Mouse (Mus musculus) brain, adult 2 months (tissue): Measurements from ENCODE around the gene Sox6.

ENCODE experiments used
- DNase-seq: peaks from one replicate; pipeline ENCODE4 v3.0.0; 2011; ENCODE audit warnings: low read depth, low spot score

Gene Sox6

GRCm38 (mm10) chr7:115985716-115986115, 52.9 kb downstream of the Sox6 start:
- no peak for DNase-seq

DNA sequence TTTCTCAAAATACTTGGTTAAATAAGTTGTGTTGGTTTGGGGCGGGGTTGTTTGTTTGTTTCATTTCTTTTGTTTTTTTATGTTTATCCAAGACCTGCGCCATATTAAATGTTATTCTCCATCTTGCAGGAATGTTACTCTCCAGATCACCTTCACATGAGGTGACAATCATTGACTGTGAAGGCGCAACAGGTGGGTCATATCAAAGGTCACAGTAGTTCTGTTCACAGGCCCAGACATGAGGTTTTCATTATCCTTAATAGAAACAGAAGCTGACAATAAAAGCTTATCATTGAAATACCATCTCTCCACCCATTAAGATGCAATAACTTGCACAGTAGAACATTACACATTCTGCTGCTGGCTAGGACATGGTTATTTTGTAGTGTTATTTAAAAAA, 54.5 kb downstream of the Sox6 start:
- no peak for DNase-seq

DNA sequence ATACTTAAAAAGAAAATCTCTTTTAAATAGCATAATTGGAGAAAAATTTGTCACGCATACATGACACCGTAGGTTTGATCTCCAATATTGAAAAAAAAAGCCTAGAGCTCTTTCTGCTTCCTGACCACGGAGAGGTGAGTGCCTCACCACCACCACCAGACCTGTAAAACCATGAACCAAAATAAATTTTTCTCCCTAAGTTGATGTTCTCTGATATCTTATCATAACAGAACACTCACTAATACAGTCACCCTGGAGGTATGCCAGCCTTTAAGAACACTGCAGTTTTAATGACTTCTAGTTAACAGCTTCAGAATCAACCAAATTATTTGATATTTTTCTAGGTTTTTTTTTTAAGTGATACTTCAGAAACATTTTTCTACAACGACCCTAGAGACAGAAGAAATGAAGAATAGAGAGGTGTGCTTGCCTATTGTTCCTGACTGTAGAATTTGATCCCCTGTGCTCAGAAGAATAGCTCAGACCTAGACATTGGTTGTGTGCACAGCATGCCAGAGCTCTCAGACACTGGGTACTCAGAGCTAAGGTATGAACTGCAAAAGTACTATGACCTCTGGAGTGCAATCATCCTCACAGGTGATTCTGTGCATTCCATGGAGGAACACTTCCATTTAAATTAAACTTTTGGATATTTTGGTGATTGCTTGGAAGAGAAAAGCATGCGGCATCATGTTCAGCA, 58.6 kb downstream of the Sox6 start:
- no peak for DNase-seq

DNA sequence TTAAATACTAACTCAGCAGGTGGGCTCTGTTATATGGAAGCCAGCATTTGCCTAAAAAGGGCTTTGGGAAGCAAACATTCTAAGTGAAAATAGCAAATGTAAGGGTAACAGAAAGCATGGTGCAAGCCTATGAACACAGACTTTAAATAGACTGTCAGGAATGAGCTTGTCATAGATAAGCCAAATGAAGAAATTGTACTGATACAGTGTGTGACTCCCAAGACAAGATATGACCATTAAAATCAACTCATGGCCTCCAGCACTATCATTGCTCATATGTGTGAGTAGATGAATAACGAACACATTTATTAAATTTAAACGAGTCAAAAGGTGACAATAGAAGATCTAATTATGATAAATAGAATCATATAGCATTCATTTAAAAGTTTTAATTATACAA, 64.1 kb downstream of the Sox6 start:
- no peak for DNase-seq

DNA sequence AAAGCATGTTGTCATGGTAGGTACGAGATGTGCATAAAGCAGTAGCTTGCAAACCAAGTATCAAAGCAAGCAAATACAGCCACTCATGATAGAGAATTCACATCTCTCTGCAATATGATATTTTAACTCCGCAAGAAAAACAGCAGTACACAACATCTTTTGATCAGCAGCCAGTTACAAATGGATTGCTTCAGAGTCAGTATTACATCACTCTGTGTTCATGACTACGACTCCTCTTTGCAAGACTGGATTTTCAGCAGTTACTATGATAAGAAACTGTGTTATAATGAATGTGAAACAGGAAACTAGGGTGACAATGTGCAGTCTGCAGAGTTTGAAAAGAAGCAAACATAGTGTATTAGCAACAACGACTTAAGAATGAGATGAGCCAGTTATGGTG, 71.4 kb downstream of the Sox6 start:
- peak; percentile 17 for DNase-seq

DNA sequence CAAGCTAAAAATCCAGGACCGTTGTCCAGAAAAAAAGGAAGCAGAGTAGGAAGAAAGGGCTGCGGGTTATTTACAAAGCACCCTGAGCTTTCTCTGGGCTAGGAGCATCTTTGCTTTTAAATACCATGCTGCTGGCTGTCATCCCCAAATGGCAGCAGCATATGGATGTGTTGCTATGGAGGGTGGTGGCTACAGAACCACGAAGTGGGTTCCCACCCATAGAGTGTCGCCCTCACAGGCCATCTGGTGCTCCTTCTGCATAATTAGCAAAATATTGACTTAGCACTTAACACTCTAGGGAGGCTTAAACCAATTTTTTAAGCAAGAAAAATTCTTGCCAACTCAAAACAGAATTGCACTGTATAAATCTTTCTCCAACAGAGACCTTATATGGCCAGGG, 72.4 kb downstream of the Sox6 start:
- peak; percentile 85 for DNase-seq

GRCm38 (mm10) chr7:115953046-115953445, 85.5 kb downstream of the Sox6 start:
- DNase-seq: no peak

GRCm38 (mm10) chr7:115952235-115952634, 86.4 kb downstream of the Sox6 start:
- DNase-seq: no peak

- no peak for DNase-seq
These were observed 86.9 kb downstream of the Sox6 start for GRCm38 (mm10) chr7:115951689-115952088.

GRCm38 (mm10) chr7:115947916-115948315, 90.7 kb downstream of the Sox6 start:
- no peak for DNase-seq

DNA sequence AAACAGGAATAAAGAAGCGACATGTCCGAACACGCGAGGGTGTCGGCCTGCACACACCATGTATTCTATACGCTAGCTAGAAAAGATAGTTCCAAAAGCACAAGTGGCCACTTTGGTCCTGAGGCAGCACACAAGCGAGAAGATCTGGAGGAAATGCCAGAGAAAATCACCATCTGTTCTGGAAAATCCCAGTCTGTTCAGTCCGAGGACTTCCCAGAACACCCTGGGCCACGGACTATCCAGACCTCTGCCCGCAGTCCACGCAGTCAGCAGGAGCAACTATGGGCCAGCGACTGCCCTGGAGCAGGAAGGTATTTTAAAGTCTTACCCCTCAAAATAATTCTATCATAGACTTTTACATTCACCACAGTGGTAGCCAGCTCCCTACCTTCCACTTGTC, 92.0 kb downstream of the Sox6 start:
- DNase-seq: peak; percentile 84

DNA sequence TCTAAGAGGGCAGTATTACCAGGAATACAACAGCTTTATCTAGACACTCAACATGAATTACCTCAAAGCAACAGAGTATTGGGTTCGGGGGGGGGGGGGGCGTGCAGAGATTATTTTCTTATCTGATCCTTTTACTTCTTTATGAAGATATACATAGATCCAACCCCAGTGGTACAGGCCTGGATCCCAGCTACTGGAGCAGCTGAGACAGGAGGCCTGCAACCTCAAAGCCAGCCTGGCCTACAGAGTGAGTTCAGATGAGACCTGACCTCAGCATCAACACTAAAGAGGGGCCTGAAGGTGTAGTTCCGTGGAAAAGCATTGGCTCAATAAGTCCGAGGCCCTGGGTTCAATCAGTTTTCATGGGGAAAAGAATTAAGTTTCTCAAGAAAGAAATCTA, 93.1 kb downstream of the Sox6 start:
- no peak for DNase-seq

- DNase-seq: no peak
These were observed 94.3 kb downstream of the Sox6 start for GRCm38 (mm10) chr7:115944250-115944649.

GRCm38 (mm10) chr7:115941766-115942165, 96.8 kb downstream of the Sox6 start:
- DNase-seq: no peak

DNA sequence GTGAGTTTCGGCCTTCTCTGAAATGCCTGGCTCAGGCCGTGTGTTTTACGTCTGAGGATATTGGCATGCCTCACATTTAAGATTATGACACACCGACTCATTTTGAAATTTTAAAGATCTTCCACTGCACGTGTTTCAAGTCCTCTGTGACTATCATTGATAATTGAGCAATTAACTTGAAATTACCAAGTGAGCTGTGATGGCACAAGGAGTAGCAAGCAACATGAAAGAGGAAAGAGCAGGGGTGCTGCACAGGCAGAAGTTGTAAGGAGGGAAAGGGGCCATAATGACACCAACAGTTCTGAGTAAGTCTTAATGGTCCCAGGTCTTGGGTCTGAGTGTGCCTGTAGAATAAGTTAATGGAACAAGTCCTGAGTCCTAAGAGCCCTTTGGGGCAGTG, 99.3 kb downstream of the Sox6 start:
- no peak for DNase-seq

DNA sequence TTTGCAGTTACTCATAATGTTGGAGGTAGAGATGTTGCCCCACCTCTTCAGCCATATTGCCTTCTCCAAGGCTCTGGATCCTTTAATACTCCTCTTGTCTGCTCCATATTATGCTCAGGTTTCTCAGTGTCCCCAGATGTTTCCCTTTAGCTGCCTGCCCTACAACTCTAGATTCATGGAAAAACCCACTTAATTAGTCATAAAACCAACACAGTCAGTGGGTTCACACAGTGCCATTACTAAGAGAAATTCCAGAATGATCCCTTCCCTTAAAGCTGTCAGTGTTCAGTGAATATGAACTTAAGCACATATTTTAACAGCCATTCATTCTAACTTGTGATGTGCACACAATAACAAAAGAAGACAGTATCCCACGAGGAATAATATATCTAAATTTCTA, 101.7 kb downstream of the Sox6 start:
- DNase-seq: no peak

- no peak for DNase-seq
These were observed 123.3 kb downstream of the Sox6 start for GRCm38 (mm10) chr7:115915338-115915737.

DNA sequence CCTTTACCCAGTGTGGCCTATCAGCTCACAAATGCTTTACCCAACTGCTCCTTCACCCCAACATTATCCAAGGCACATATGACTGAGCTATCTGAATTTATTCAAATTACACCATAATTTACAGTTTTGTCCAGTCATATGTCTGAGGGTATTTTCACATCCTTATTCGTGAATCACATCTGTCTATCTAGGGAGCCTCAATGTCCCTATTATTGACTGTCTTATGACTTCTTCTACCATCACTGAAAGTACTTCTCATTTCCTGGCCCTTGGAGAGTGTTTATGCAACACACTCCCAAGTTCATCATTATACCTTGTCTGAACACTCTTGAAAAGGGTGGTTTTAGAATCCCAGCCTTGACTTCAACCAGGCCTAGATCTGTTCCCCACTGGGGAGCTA, 128.3 kb downstream of the Sox6 start:
- DNase-seq: no peak

DNA sequence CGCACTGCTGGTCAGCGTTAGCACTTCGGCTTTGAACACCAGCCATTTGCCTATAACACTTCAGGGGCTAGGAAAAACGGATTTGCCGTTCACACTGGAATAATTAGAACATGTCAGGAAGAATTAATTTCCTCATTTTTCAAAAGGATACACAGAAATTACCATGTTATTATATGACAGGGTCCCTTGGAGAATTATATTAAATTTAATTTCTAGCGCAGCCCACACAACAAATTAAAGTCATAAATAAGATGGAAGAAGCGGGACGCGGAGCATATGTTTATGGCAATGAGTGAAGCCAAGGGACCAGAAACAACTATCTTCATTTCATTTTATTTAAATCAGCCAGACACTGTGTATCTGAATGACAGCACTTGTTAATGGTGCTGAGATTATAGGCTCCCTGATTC, 133.8 kb downstream of the Sox6 start:
- DNase-seq: no peak

DNA sequence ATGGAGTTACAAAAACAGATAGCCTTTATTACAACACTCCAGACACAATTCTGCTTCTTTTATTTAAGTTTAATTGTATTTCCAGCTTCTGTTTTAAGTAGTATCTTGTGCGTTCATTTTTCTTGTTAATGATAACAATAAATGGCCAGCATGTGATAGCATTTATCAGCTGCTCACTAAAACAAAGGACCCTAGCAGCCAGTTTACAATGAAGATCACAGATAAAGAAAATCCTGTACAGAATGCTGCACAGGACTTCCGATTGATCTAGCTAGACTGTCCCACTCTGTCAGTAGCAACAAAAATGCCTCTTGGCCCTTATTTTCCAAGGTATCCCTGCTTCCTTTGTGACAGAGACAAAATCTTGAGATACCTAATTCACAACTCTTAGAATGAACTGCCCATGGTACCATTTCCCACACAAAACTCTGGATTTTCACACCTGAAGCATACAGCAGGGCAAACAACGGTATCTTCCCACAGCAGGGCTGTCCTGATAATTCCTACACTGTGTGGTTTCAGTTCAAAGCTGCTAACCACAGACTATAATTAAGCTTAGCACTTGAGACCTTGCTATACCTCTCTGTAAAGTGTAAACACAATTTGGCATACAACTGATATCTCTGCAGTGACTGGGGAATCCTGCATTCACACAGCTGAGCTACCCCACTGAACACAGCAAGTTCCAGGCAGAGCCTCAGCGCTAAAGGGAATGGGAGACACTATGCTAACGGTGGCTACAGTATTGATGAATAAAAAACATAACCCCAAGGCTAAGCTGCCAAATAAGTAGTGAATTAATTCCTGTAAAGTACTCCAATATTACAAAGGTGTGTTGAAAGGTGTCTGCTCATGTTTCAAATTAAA, 134.4 kb downstream of the Sox6 start:
- no peak for DNase-seq

DNA sequence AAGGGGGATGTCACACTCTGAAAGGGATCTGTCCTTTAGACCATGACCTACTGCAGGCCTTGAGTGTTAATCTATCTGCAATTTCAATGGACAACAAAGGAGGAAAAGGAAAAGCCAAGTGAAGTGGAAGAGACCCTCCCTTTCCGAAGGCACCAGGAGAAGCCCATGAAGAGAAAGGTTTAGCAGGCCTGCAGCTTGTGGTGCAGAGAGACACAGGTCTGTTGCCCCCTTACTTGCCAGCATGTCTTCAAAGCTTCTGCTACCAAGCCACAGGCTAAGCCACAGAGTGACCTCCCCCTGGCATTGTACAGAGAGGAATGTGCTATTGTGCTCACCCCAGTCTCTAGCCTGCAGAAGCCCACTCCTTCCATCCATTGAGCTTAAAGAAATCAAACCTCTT, 135.2 kb downstream of the Sox6 start:
- no peak for DNase-seq

DNA sequence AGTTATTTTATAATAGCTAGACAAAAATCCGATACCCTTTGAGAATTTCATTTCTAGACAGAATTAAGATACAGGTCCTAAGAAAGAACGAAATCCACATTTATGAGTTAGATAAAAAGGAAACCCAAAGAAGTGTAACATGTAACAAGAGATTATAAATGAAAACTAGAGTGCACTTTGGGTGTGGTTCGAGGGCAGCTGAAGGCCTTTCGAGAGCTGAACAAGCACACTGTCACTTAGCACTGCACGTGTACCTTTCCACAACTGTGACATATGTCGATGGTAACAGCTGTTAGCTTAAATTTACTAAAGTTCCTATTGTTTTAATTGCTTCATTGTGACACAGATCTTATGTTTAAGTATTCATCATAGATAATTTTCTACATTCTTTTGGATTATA, 142.8 kb downstream of the Sox6 start:
- DNase-seq: no peak

- no peak for DNase-seq
These were observed 143.4 kb downstream of the Sox6 start for GRCm38 (mm10) chr7:115895028-115895671.
